Mouse (Mus musculus) megakaryocyte-erythroid progenitor cell, adult 5-6 weeks (primary cell): ENCODE results near the gene Cxcr6. TPM values are rescaled to one million over a fixed set of nuclear protein-coding genes. Genes with fewer than 3 reads are reported as not detected.

ENCODE experiments used
- total RNA-seq, 2 experiments: library from RNA; stranded (forward) in 1 of 2; stranded (reverse) in 1 of 2; fragments of 200-1000, 215-1000 nt in 1 of 2; fragments of >200 nt in 1 of 2; fragmentation: Nextera tagmentation in 1 of 2; gene quantifications; 2 replicates each; pipeline ENCODE4 v1.2.3; 2014 to 2017

Cxcr6 gene
- total RNA-seq, 2 experiments from 2014 or later, result 0.70 to 1.4 TPM

Other genes with a start within 250 kb of the Cxcr6 start
- gene Slc6a20b, start 173.9 kb upstream of the Cxcr6 start, total RNA-seq (2014; fragmentation: Nextera tagmentation), result 0.45 and 0.46 TPM in 2 replicates
- gene Slc6a20b, start 173.9 kb upstream of the Cxcr6 start, total RNA-seq (2017), result 0.27 and 0.38 TPM in 2 replicates
- not detected in 2 replicates for gene Ccr9, start 128.0 kb upstream of the Cxcr6 start, total RNA-seq (2014; fragmentation: Nextera tagmentation)
- 0.09 TPM in 1 of 2 replicates, not detected in the other for gene Ccr9, start 128.0 kb upstream of the Cxcr6 start, total RNA-seq (2017)
- 4.1 and 5.6 TPM in 2 replicates for gene Slc6a20a, start 127.6 kb upstream of the Cxcr6 start, total RNA-seq (2014; fragmentation: Nextera tagmentation)
- 4.2 and 6.2 TPM in 2 replicates for gene Slc6a20a, start 127.6 kb upstream of the Cxcr6 start, total RNA-seq (2017)
- 35.2 and 42.5 TPM in 2 replicates for gene Lztfl1, start 88.8 kb upstream of the Cxcr6 start, total RNA-seq (2014; fragmentation: Nextera tagmentation)
- 28.1 and 30.4 TPM in 2 replicates for gene Lztfl1, start 88.8 kb upstream of the Cxcr6 start, total RNA-seq (2017)
- 12.8 and 25.2 TPM in 2 replicates for gene Fyco1, start 45.4 kb downstream of the Cxcr6 start, total RNA-seq (2014; fragmentation: Nextera tagmentation)
- gene Fyco1, start 45.4 kb downstream of the Cxcr6 start, total RNA-seq (2017), result 11.9 TPM in 2 replicates
- not detected in 2 replicates for gene Xcr1, start 55.6 kb downstream of the Cxcr6 start, total RNA-seq (2014; fragmentation: Nextera tagmentation)
- gene Xcr1, start 55.6 kb downstream of the Cxcr6 start, total RNA-seq (2017), result 0.23 TPM in 1 of 2 replicates, not detected in the other
- gene Ccr1, start 162.2 kb downstream of the Cxcr6 start, total RNA-seq (2014; fragmentation: Nextera tagmentation), result 0.64 TPM in 1 of 2 replicates, not detected in the other
- gene Ccr1, start 162.2 kb downstream of the Cxcr6 start, total RNA-seq (2017), result not detected in 2 replicates
- not detected in 2 replicates for gene Ccr1l1, start 171.9 kb downstream of the Cxcr6 start, total RNA-seq (2014; fragmentation: Nextera tagmentation)
- gene Ccr1l1, start 171.9 kb downstream of the Cxcr6 start, total RNA-seq (2017), result not detected in 2 replicates
- gene Ccr3, start 215.5 kb downstream of the Cxcr6 start, total RNA-seq (2014; fragmentation: Nextera tagmentation), result not detected in 2 replicates
- gene Ccr3, start 215.5 kb downstream of the Cxcr6 start, total RNA-seq (2017), result not detected in 2 replicates